Mouse (Mus musculus) gastrocnemius, adult 18-20 months (tissue): ENCODE results near the gene Zbed5. TPM values are rescaled to one million over a fixed set of nuclear protein-coding genes. Genes with fewer than 3 reads are reported as not detected.

Experiments used
- DNase-seq: peaks from one replicate; pipeline ENCODE4 v3.0.0; 2021; ENCODE audit warnings: low spot score
- total RNA-seq, 2 experiments: library from RNA; stranded (reverse); gene quantifications; 2 replicates each; pipeline ENCODE4 v1.2.3; 2021

Gene Zbed5
- total RNA-seq, 2 experiments from 2014 or later = 0.32 to 0.64 TPM

GRCm38 (mm10) chr5:129952143-129952542, 56.6 kb downstream of the Zbed5 start:
- no peak for DNase-seq

Other genes with a start within 250 kb of the Zbed5 start
- 1 to 10 TPM; 1.9 to 2.0 TPM for gene Zfp11, start 225.6 kb upstream of the Zbed5 start, total RNA-seq
- gene Sept14, start 187.2 kb upstream of the Zbed5 start, total RNA-seq = not detected
- gene Mrps17, start 180.2 kb upstream of the Zbed5 start, total RNA-seq = 10 to 100 TPM; 58.3 to 61.5 TPM
- gene Nipsnap2, start 170.7 kb upstream of the Zbed5 start, total RNA-seq = 100 to 1,000 TPM; 539 to 562 TPM
- gene Psph, start 108.3 kb upstream of the Zbed5 start, total RNA-seq = 10 to 100 TPM; 13.2 to 14.4 TPM
- gene Sumf2, start 48.7 kb upstream of the Zbed5 start, total RNA-seq = 10 to 100 TPM in 1 of 2 experiments, 1 to 10 TPM in 1; 5.8 to 10.1 TPM
- gene Chchd2, start 8.3 kb upstream of the Zbed5 start, total RNA-seq = 100 to 1,000 TPM; 609 to 675 TPM
- gene Phkg1, start 2.8 kb downstream of the Zbed5 start, total RNA-seq = 100 to 1,000 TPM; 297 to 369 TPM
- under 1 TPM; 0.41 to 0.47 TPM for gene Nupr1l, start 12.8 kb downstream of the Zbed5 start, total RNA-seq
- 10 to 100 TPM; 21.5 to 21.9 TPM for gene Vkorc1l1, start 46.2 kb downstream of the Zbed5 start, total RNA-seq
- gene Gusb, start 107.3 kb downstream of the Zbed5 start, total RNA-seq = 1 to 10 TPM; 7.4 to 8.1 TPM
- 10 to 100 TPM in 1 of 2 experiments, 1 to 10 TPM in 1; 8.8 to 12.4 TPM for gene Asl, start 133.5 kb downstream of the Zbed5 start, total RNA-seq
- 10 to 100 TPM; 19.3 to 20.3 TPM for gene Crcp, start 133.6 kb downstream of the Zbed5 start, total RNA-seq
- gene Tpst1, start 177.6 kb downstream of the Zbed5 start, total RNA-seq = 1 to 10 TPM; 3.3 to 4.1 TPM
- gene Kctd7, start 249.1 kb downstream of the Zbed5 start, total RNA-seq = 1 to 10 TPM; 2.6 to 3.6 TPM